Comparison of ENCODE assay signal across 10 mouse cellular contexts in the genomic region with DNA sequence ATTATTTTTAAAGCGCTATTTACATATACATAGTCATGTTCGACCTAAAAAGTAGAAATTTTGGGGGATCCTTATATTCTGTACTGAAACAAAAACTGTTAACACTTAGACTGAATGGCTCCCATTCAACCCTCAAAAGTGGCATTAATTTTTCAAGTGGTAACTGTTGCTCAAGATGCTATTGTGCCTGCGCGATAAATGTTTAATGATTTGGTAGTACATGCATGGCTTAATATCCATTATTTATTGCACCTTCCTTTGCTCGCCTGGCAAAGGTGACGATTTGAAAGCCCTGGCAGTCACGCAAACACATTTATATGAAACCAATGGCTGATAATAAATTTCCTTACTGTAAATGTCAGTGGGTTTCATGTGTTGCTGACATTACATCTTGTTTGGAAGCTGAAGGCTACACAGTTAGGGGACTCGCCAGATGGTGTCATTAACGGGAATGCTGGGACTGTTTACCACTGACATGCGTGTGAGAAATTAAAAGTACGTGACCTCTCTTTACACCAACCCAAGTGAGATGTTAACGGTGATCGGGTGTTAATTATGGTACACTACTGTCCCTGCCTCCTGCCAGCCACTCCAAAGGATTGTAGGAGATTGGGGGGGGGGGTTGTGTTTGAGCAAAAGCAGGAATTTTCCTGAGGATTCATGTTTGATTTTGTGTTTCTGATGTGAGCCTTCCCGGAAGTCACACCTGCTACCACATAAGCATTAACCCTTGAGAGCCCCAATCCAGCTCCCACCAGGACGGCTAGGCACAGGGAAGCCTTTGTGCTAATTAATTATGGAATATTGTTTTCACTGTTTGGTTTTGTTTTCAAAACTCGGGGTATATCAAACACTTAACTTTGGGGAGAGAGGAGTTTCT.
DNase-seq lines count a peak whose midpoint lies in the region; ATAC-seq and TF ChIP-seq lines count a peak whose summit lies in the region.
"Had no signal": no experiment of that assay in that cellular context is flagged by ENCODE, and none has a peak within 500 bp of the region (broad histone marks: within the 10 kb centered on the region; RNA-seq: fewer than 3 reads in every experiment).

No protein-coding gene starts in this region.

- H3K9me3 ChIP-seq in heart, embryonic 13.5 days = no peaks in the 10 kb centered on the region
- H3K9me3 ChIP-seq in heart, embryonic 10.5 days = no peaks in the 10 kb centered on the region
- no peaks in the 10 kb centered on the region for H3K9me3 ChIP-seq in ES-Bruce4 (replicated peaks; ENCODE audit: control insufficient read depth, insufficient read depth, low read length, poor library complexity, severe bottlenecking)
- H3K9me3 ChIP-seq in hindbrain, embryonic 11.5 days (ENCODE audit: control insufficient read depth, low read length) = no peaks in the 10 kb centered on the region
- H3K9me3 ChIP-seq in midbrain, embryonic 15.5 days = no peaks in the 10 kb centered on the region

- no peaks in the 10 kb centered on the region for H3K27me3 ChIP-seq in heart, embryonic 13.5 days (replicated peaks)
- H3K27me3 ChIP-seq in heart, embryonic 10.5 days (ENCODE audit: insufficient read depth, poor library complexity, severe bottlenecking) = no peaks in the 10 kb centered on the region
- no peaks in the 10 kb centered on the region for H3K27me3 ChIP-seq in ES-Bruce4 (ENCODE audit: control insufficient read depth, insufficient read depth, low read length, poor library complexity, severe bottlenecking)
- no peaks in the 10 kb centered on the region for H3K27me3 ChIP-seq in hindbrain, embryonic 11.5 days (ENCODE audit: control insufficient read depth, insufficient read depth, low read length)
- H3K27me3 ChIP-seq in midbrain, embryonic 15.5 days (replicated peaks) = no peaks in the 10 kb centered on the region

- 70% methylated on average over 16 of the region's 16 CpGs for WGBS in heart, embryonic 13.5 days
- 79% methylated on average over 16 of the region's 16 CpGs for WGBS in heart, embryonic 10.5 days
- WGBS in hindbrain, embryonic 11.5 days = 52% methylated on average over 16 of the region's 16 CpGs
- 32% methylated on average over 16 of the region's 16 CpGs for WGBS in midbrain, embryonic 15.5 days

- no peaks in the 10 kb centered on the region for H3K36me3 ChIP-seq in heart, embryonic 13.5 days
- H3K36me3 ChIP-seq in heart, embryonic 10.5 days = no peaks in the 10 kb centered on the region
- H3K36me3 ChIP-seq in ES-Bruce4 (ENCODE audit: control insufficient read depth, insufficient read depth, low read length, poor library complexity, severe bottlenecking) = no peaks in the 10 kb centered on the region
- no peaks in the 10 kb centered on the region for H3K36me3 ChIP-seq in hindbrain, embryonic 11.5 days (ENCODE audit: control insufficient read depth, insufficient read depth, low read length)
- no peaks in the 10 kb centered on the region for H3K36me3 ChIP-seq in midbrain, embryonic 15.5 days (replicated peaks)

- TF ChIP-seq EP300 in ES-Bruce4 (IDR thresholded peaks at IDR 0.05; ENCODE audit: insufficient read depth, low read depth, low read length) = no peak

- H3K4me2 ChIP-seq in heart, embryonic 13.5 days = 0 out of 2 replicates have a peak overlapping the region, but pooled peaks have one; percentile 13
- H3K4me2 ChIP-seq in hindbrain, embryonic 11.5 days (replicated peaks; ENCODE audit: low read depth, low read length) = peak overlapping the region; percentile 16
- peak overlapping the region; percentile 30 for H3K4me2 ChIP-seq in midbrain, embryonic 15.5 days

- TF ChIP-seq CTCF in ES-Bruce4 (IDR thresholded peaks at IDR 0.05; ENCODE audit: low read depth, low read length) = no peak

- H3K4me3 ChIP-seq in heart, embryonic 13.5 days = no peak overlapping the region
- H3K4me3 ChIP-seq in heart, embryonic 10.5 days = no peak overlapping the region
- H3K4me3 ChIP-seq in ES-Bruce4 (ENCODE audit: low read depth, low read length) = no peak overlapping the region
- H3K4me3 ChIP-seq in hindbrain, embryonic 11.5 days (ENCODE audit: low read depth, low read length) = no peak overlapping the region
- no peak overlapping the region for H3K4me3 ChIP-seq in midbrain, embryonic 15.5 days
- H3K4me3 ChIP-seq: heart, adult 2 months had no signal

- TF ChIP-seq POLR2A in ES-Bruce4 (IDR thresholded peaks at IDR 0.05; ENCODE audit: insufficient read depth, low read length) = no peak

- no peak overlapping the region for H3K27ac ChIP-seq in heart, embryonic 13.5 days (replicated peaks)
- H3K27ac ChIP-seq in heart, embryonic 10.5 days = no peak overlapping the region
- H3K27ac ChIP-seq in ES-Bruce4 (ENCODE audit: insufficient read depth, low read length) = peak overlapping the region; percentile 76
- H3K27ac ChIP-seq in hindbrain, embryonic 11.5 days (ENCODE audit: low read depth, low read length) = peak overlapping the region; percentile 19; the same call in 1 of the 2 replicates
- H3K27ac ChIP-seq in midbrain, embryonic 15.5 days = 0 out of 2 replicates have a peak overlapping the region, but pooled peaks have one; percentile 49
- H3K27ac ChIP-seq: heart, adult 2 months had no signal

- peaks cover 9% of the 10 kb centered on the region; the same call in 1 of the 2 replicates for H3K4me1 ChIP-seq in heart, embryonic 13.5 days
- H3K4me1 ChIP-seq in heart, embryonic 10.5 days = peaks cover 8% of the 10 kb centered on the region; the same call in 1 of the 2 replicates
- peaks cover 4% of the 10 kb centered on the region for H3K4me1 ChIP-seq in ES-Bruce4 (ENCODE audit: control insufficient read depth, insufficient read depth, low read length)
- H3K4me1 ChIP-seq in hindbrain, embryonic 11.5 days (replicated peaks; ENCODE audit: control insufficient read depth, insufficient read depth, low read length) = peaks cover 13% of the 10 kb centered on the region
- peaks cover 27% of the 10 kb centered on the region for H3K4me1 ChIP-seq in midbrain, embryonic 15.5 days

- no peak for ATAC-seq in heart, embryonic 13.5 days (ENCODE audit: extremely low read depth, insufficient number of reproducible peaks, low FRiP score, low TSS enrichment)
- ATAC-seq in hindbrain, embryonic 11.5 days (ENCODE audit: low FRiP score) = no peak
- ATAC-seq in midbrain, embryonic 15.5 days (replicated peaks) = peak; percentile 41

- no peak overlapping the region for H3K9ac ChIP-seq in heart, embryonic 13.5 days
- H3K9ac ChIP-seq in ES-Bruce4 (ENCODE audit: low read depth, poor library complexity, severe bottlenecking) = no peak overlapping the region
- no peak overlapping the region for H3K9ac ChIP-seq in hindbrain, embryonic 11.5 days (ENCODE audit: low read depth, low read length)
- H3K9ac ChIP-seq in midbrain, embryonic 15.5 days = no peak overlapping the region

- DNase-seq in heart, embryonic 10.5 days (ENCODE audit: low spot score) = no peak
- DNase-seq in hindbrain, embryonic 11.5 days (ENCODE audit: low spot score) = no peak
- no peak for DNase-seq in embryo, embryonic 11 days
- no peak for DNase-seq in left cerebral cortex, adult 9 months (ENCODE audit: low spot score in 2 of 2)
- DNase-seq in right cerebral cortex, adult 18-20 months = no peak
- DNase-seq: B cell, adult 2 months; heart, adult 2 months had no signal

Comparison
In these comparisons a context has a peak if more than half of its experiments do, and no peak if none do; other contexts are left out.
1. H3K27ac ChIP-seq: peak in ES-Bruce4 (single experiment), hindbrain, embryonic 11.5 days (single experiment) and midbrain, embryonic 15.5 days (single experiment); none in heart, embryonic 13.5 days (single experiment) and heart, embryonic 10.5 days (single experiment).
2. Peak in every context shown above with its lines, with median percentiles within 50 percentile points of each other: H3K4me2 ChIP-seq.